Mouse (Mus musculus) erythroblast, embryonic 14.5 days (primary cell): ENCODE data around the gene Nudt16. TPM values are rescaled to one million over a fixed set of nuclear protein-coding genes. Genes with fewer than 3 reads are reported as not detected.

ENCODE experiments used
- H3K27me3 ChIP-seq: 2 replicates; pipeline ENCODE4 v1.6.1; 2012; ENCODE audit warnings: inconsistent platforms; ENCODE audit not compliant: control insufficient read depth
- H3K36me3 ChIP-seq: 2 replicates; pipeline ENCODE4 v1.6.1; 2012; ENCODE audit warnings: mild to moderate bottlenecking, inconsistent platforms; ENCODE audit not compliant: control insufficient read depth
- H3K4me1 ChIP-seq: 2 replicates; pipeline ENCODE4 v1.6.1; 2012; ENCODE audit warnings: inconsistent platforms; ENCODE audit not compliant: control insufficient read depth
- H3K4me3 ChIP-seq: replicated peaks from 2 replicates; pipeline ENCODE3; 2012; ENCODE audit warnings: moderate library complexity, mild to moderate bottlenecking, inconsistent platforms
- H3K9me3 ChIP-seq: 2 replicates; pipeline ENCODE4 v1.6.1; 2012; ENCODE audit warnings: low read length, inconsistent platforms, mixed read lengths; ENCODE audit not compliant: control insufficient read depth
- GATA1 ChIP-seq: IDR thresholded peaks from 2 replicates; pipeline ENCODE4 v1.6.1; 2012; ENCODE audit warnings: low read length, inconsistent platforms, mixed read lengths
- TAL1 ChIP-seq: IDR thresholded peaks from 3 replicates; pipeline ENCODE4 v1.6.1; 2012; ENCODE audit warnings: low read length, inconsistent platforms, mixed read lengths
- polyA plus RNA-seq: library from polyadenylated mRNA; stranded (reverse); fragments of >175 nt; gene quantifications from 2 replicates; pipeline ENCODE4 v1.2.3, GENCODE M21; 2012

Gene Nudt16
- polyA plus RNA-seq, 1 experiment, result 0.27 TPM

DNA sequence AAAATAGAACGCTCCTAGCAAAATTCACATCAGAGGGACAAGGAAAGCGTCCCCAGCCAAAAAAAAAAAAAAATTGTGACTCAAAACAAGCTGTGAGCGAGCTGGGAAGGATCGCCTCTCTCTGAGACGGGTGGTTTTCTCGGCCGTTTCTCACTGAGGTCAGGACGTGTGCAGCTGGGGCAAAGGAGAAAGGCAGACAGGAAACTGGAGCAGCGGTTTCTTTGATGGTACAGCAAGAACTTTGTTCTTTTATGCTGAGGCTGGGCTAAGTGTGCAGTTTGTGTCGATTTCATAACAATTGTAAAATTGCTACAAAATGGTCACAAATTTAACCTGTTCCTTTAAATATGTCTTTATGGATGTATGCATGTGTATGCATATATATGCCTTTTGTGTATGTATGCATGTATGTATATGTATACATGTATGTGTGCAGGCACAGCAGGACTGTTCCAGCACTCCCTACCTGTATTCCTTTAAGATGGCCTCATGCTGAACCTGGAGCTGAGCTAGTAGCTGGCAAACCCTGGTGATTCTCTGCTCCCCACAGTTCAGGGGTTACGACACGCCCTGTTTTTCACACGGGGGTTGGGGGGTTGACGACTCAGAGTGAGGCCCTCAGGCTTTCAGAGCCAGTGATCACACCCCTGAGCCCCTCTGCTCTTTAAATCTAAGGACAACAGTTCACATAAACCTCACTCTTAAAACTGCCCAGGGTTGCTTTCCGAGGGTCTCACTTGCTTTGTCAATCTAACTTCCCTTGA is 30.6 kb downstream of the Nudt16 start:
- no peaks in the 10 kb centered on the region for H3K36me3 ChIP-seq
- no peaks in the 10 kb centered on the region for H3K27me3 ChIP-seq
- no peak overlapping the region for H3K4me3 ChIP-seq

GRCm38 (mm10) chr9:105080246-105080645 is 51.4 kb downstream of the Nudt16 start:
- Histone ChIP-seq H3K27me3 (no peaks in the 10 kb centered on the region), H3K36me3 (peaks cover 33% of the 10 kb centered on the region)
- TF ChIP-seq GATA1 (no peak), TAL1 (no peak)

More for the DNA sequence above, 30.6 kb downstream of the Nudt16 start:
- Histone ChIP-seq H3K9me3 (no peaks in the 10 kb centered on the region), H3K4me1 (no peaks in the 10 kb centered on the region)
- TF ChIP-seq GATA1 (no peak), TAL1 (no peak)

More at GRCm38 (mm10) chr9:105080246-105080645, 51.4 kb downstream of the Nudt16 start:
- Histone ChIP-seq H3K4me1 (no peaks in the 10 kb centered on the region), H3K9me3 (no peaks in the 10 kb centered on the region), H3K4me3 (no peak overlapping the region)

Other genes with a start within 250 kb of the Nudt16 start
- 0.99 and 1.5 TPM in 2 replicates for gene Mrpl3, start 78.6 kb downstream of the Nudt16 start, polyA plus RNA-seq
- not detected in 2 replicates for gene 1700080E11Rik, start 13.3 kb upstream of the Nudt16 start, polyA plus RNA-seq